Mouse (Mus musculus) ES-Bruce4 (cell line): Measurements from ENCODE around the gene Tbl3. TPM values are rescaled to one million over a fixed set of nuclear protein-coding genes. Genes with fewer than 3 reads are reported as not detected.
A peak's percentile ranks its signal among the peaks of the same experiment; 100 is the strongest.
"Not testable (repeated sequence)": the region's sequence is repeated elsewhere in the genome, so short reads cannot be mapped to it uniquely, and the experiment has no call there.

Experiments used
- H3K27ac ChIP-seq: 2 replicates; pipeline ENCODE4 v1.5.1; 2012; ENCODE audit warnings: low read length, inconsistent platforms; ENCODE audit not compliant: insufficient read depth
- H3K27me3 ChIP-seq: 2 replicates; pipeline ENCODE4 v1.6.1; 2012; ENCODE audit warnings: mild to moderate bottlenecking, low read length, inconsistent platforms; ENCODE audit not compliant: control insufficient read depth, poor library complexity, insufficient read depth, severe bottlenecking
- H3K36me3 ChIP-seq: 2 replicates; pipeline ENCODE4 v1.6.1; 2012; ENCODE audit warnings: inconsistent platforms, mild to moderate bottlenecking, low read length, moderate library complexity; ENCODE audit not compliant: control insufficient read depth, poor library complexity, insufficient read depth, severe bottlenecking
- H3K4me1 ChIP-seq: one replicate; pipeline ENCODE4 v1.8.1; 2011; ENCODE audit warnings: low read length; ENCODE audit not compliant: control insufficient read depth, insufficient read depth
- H3K4me3 ChIP-seq: 2 replicates; pipeline ENCODE4 v1.5.1; 2011; ENCODE audit warnings: low read depth, mild to moderate bottlenecking, low read length
- H3K9ac ChIP-seq: 2 replicates; pipeline ENCODE4 v1.6.1; 2012; ENCODE audit warnings: low read depth, mild to moderate bottlenecking, inconsistent platforms; ENCODE audit not compliant: poor library complexity, severe bottlenecking
- H3K9me3 ChIP-seq: replicated peaks from 2 replicates; pipeline ENCODE4 v1.6.1; 2012; ENCODE audit warnings: mild to moderate bottlenecking, low read length, inconsistent platforms; ENCODE audit not compliant: control insufficient read depth, poor library complexity, insufficient read depth, severe bottlenecking
- CTCF ChIP-seq: IDR thresholded peaks from one replicate; pipeline ENCODE4 v1.8.1; 2011; ENCODE audit warnings: low read depth, low read length
- EP300 ChIP-seq: IDR thresholded peaks from 2 replicates; pipeline ENCODE4 v1.6.1; 2011; ENCODE audit warnings: low read depth, low read length; ENCODE audit not compliant: insufficient read depth
- POLR2A ChIP-seq: IDR thresholded peaks from one replicate; pipeline ENCODE4 v1.8.1; 2011; ENCODE audit warnings: low read length; ENCODE audit not compliant: insufficient read depth
- polyA plus RNA-seq: library from polyadenylated mRNA; stranded (reverse); fragments of >200 nt; gene quantifications from 2 replicates; pipeline ENCODE4 v1.2.4, GENCODE M21; 2011; ENCODE audit warnings: low read depth; ENCODE audit not compliant: missing spikeins, insufficient read depth, insufficient read length

Gene Tbl3
- polyA plus RNA-seq, 1 experiment, result 44.4 TPM

GRCm38 (mm10) chr17:24672141-24672540 lies 35.3 kb downstream of the Tbl3 start:
- Histone ChIP-seq H3K9ac (0 out of 2 replicates have a peak overlapping the region, but pooled peaks have one; percentile 1), H3K27me3 (no peaks in the 10 kb centered on the region), H3K4me1 (peaks cover 2% of the 10 kb centered on the region), H3K4me3 (peak overlapping the region; percentile 24), H3K9me3 (no peaks in the 10 kb centered on the region), H3K36me3 (0 out of 2 replicates have a peak, but pooled peaks cover 5% of the 10 kb centered on the region), H3K27ac (no peak overlapping the region)
- TF ChIP-seq CTCF (no peak), POLR2A (no peak), EP300 (no peak)

GRCm38 (mm10) chr17:24671346-24671745 lies 36.1 kb downstream of the Tbl3 start:
- Histone ChIP-seq H3K9me3 (no peaks in the 10 kb centered on the region), H3K27ac (no peak overlapping the region), H3K27me3 (no peaks in the 10 kb centered on the region), H3K4me3 (no peak overlapping the region), H3K4me1 (peaks cover 2% of the 10 kb centered on the region), H3K9ac (no peak overlapping the region), H3K36me3 (0 out of 2 replicates have a peak, but pooled peaks cover under 1% of the 10 kb centered on the region)
- TF ChIP-seq CTCF, result no peak
- TF ChIP-seq POLR2A, result no peak
- TF ChIP-seq EP300, result no peak

GRCm38 (mm10) chr17:24670246-24670844 lies 37.1 kb downstream of the Tbl3 start:
- Histone ChIP-seq H3K27me3 (no peaks in the 10 kb centered on the region), H3K4me1 (peaks cover 2% of the 10 kb centered on the region), H3K4me3 (peak overlapping the region; percentile 98), H3K9me3 (no peaks in the 10 kb centered on the region), H3K36me3 (no peaks in the 10 kb centered on the region), H3K27ac (peak overlapping the region; percentile 64), H3K9ac (peak overlapping the region; percentile 94)
- TF ChIP-seq CTCF (no peak), EP300 (no peak), POLR2A (no peak)

- Histone ChIP-seq H3K4me3 (peak within 1 kb of the TSS; percentile 98), H3K27me3 (no peaks in the 10 kb centered on the region), H3K4me1 (peaks cover 2% of the 10 kb centered on the region), H3K9ac (peak within 1 kb of the TSS; percentile 94), H3K27ac (peak within 1 kb of the TSS; percentile 66), H3K36me3 (no peaks in the 10 kb centered on the region), H3K9me3 (no peaks in the 10 kb centered on the region)
- TF ChIP-seq POLR2A (peak; percentile 16), CTCF (no peak), EP300 (0 out of 2 replicates have a peak, but pooled peaks have one; percentile 26)
Observed at GRCm38 (mm10) chr17:24669545-24670245, 37.8 kb downstream of the Tbl3 start, which contains the start of gene Zfp598. Zfp598 (plus strand) TSS chr17:24669687.

- H3K9ac ChIP-seq, result peak overlapping the region; percentile 94
- H3K9me3 ChIP-seq, H3K36me3 ChIP-seq, H3K27me3 ChIP-seq, H3K4me1 ChIP-seq: not testable (repeated sequence)
- H3K27ac ChIP-seq, result peak overlapping the region; percentile 66
- peak overlapping the region; percentile 89 for H3K4me3 ChIP-seq
Observed at GRCm38 (mm10) chr17:24669214-24669544, 38.3 kb downstream of the Tbl3 start.

GRCm38 (mm10) chr17:24667416-24667815 lies 40.0 kb downstream of the Tbl3 start:
- no peak for TF ChIP-seq EP300
- TF ChIP-seq CTCF, result peak; percentile 53
- no peak for TF ChIP-seq POLR2A
- H3K9ac ChIP-seq, result no peak overlapping the region
- no peaks in the 10 kb centered on the region for H3K36me3 ChIP-seq
- H3K4me3 ChIP-seq, result no peak overlapping the region
- H3K27me3 ChIP-seq, result no peaks in the 10 kb centered on the region
- H3K4me1 ChIP-seq, result peaks cover 2% of the 10 kb centered on the region
- no peaks in the 10 kb centered on the region for H3K9me3 ChIP-seq
- 0 out of 2 replicates have a peak overlapping the region, but pooled peaks have one; percentile 19 for H3K27ac ChIP-seq

GRCm38 (mm10) chr17:24667011-24667410 lies 40.4 kb downstream of the Tbl3 start:
- H3K4me3 ChIP-seq, H3K9me3 ChIP-seq, H3K4me1 ChIP-seq, H3K36me3 ChIP-seq, H3K27me3 ChIP-seq, H3K9ac ChIP-seq, H3K27ac ChIP-seq: not testable (repeated sequence)
